Mouse (Mus musculus) lung, adult 2 months (tissue): Measurements from ENCODE around the gene Apbb2.

Source experiments
- CTCF ChIP-seq: fragments of 200-500 bp; IDR thresholded peaks from 2 replicates; pipeline ENCODE4 v1.5.1; 2011; ENCODE audit warnings: mild to moderate bottlenecking, low read length, control low read depth; ENCODE audit not compliant: insufficient read depth
- POLR2A ChIP-seq: fragments of 200-500 bp; IDR thresholded peaks from 2 replicates; pipeline ENCODE4 v1.6.1; 2011; ENCODE audit warnings: low read depth, mild to moderate bottlenecking, control low read depth, low read length, borderline replicate concordance; ENCODE audit errors: extremely low read depth

DNA sequence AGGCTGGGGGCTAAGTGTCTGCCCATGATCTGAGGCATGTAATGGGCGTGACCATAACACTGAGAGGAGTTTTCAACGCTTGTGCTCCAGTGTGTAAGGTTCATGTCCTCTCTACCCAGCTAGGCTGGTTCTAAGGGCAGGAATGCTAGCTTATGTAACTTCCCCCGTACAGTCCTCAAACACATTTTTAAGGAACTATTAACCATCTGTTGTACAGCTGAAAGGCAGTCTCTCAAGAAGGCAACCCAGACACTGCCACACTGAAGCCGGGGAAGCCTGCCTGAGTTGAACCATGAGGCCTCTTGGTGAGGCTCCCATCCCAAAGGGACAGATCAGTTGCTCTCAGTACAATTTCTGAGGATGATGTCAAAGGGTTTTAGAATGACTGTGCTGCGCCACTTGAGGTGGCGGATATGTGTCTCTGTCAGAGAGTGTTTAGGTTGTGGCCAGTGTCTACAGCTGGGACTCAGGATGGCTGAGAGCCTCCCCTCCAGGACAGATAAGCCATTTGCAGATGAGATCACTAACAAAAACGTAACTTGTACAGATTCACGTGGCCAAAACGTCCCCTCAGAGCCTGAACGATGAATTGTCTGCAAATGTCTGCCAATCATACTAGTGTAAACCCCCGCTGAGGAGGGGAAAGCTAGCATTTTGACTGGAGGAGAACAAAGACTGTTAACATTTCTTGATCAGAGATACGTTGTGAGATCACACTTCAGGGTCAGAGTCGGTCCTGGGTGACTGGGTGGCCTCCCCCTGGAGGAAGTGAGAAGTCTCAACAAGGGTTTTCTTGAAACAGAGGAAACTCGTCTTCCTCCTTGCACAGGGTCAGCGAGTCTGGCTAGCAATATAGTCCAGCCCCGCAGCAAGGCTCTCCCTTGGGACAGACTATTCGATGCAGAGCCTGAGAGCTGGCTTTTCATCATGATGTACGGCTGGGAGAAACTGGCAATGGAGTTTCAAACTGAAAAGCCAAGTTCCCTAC, 255.0 kb downstream of the Apbb2 start:
- TF ChIP-seq CTCF (no peak), POLR2A (no peak)
